Mouse (Mus musculus): ENCODE measurements around the gene Hdac11. TPM values are rescaled to one million over a fixed set of nuclear protein-coding genes. Genes with fewer than 3 reads are reported as not detected.
"Not testable (repeated sequence)": the region's sequence is repeated elsewhere in the genome, so short reads cannot be mapped to it uniquely, and the experiment has no call there.

The Hdac11 gene
- polyA plus RNA-seq, 1 experiment from 2014 or later = 5.6 TPM

- Histone ChIP-seq H3K9me3 (replicated peaks) (no peaks in the 10 kb centered on the region; the same call in 1 of the 2 replicates), H3K4me3 (replicated peaks) (peak within 1 kb of the TSS; percentile 97), H3K27ac (peak within 1 kb of the TSS; percentile 96), H3K36me3 (peaks cover 18% of the 10 kb centered on the region), H3K4me2 (peak within 1 kb of the TSS; percentile 99), H3K4me1 (replicated peaks) (peaks cover 80% of the 10 kb centered on the region), H3K9ac (peak within 1 kb of the TSS; percentile 99), H3K27me3 (peaks cover 6% of the 10 kb centered on the region; the same call in 1 of the 2 replicates)
- DNase-seq (peak; percentile 81), ATAC-seq (ENCODE audit: low read depth) (peak; percentile 86)
- under 1% methylated on average over 91 of the region's 93 CpGs for WGBS (ENCODE audit: insufficient replicate concordance)
These were observed 40.0 kb upstream of the Hdac11 start, which contains the start of gene Nup210 for GRCm38 (mm10) chr6:91116244-91117145. TSS of gene Nup210 (minus strand) at chr6:91116829.

DNA sequence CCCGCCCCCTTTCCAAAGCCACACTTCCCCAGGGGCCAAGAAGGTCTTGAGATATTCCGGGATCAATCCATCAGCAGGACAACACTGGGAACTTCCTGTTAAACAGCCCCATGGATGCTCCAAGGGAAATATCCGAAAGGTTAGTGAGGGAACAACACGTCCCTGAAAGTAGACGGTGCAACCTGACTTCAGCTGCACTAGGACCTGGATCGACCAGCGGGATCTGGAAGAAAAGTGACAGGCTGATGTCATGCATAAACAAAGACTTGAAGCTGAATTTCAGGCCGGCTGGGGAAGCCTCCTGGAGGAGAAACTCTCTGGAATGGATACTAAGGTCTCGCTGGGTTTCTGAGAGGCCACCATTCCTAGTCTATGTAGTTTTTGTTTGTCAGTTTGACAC lies 39.3 kb upstream of the Hdac11 start:
- H3K27ac ChIP-seq = peak overlapping the region; percentile 96
- 6% methylated on average over 9 of the region's 9 CpGs for WGBS (ENCODE audit: insufficient replicate concordance)
- peak overlapping the region; percentile 97 for H3K4me3 ChIP-seq (replicated peaks)
- peaks cover 6% of the 10 kb centered on the region; the same call in 1 of the 2 replicates for H3K27me3 ChIP-seq
- DNase-seq (no peak), ATAC-seq (ENCODE audit: low read depth) (no peak)
- peak overlapping the region; percentile 99 for H3K4me2 ChIP-seq
- H3K4me1 ChIP-seq (replicated peaks) = peaks cover 76% of the 10 kb centered on the region
- H3K9ac ChIP-seq = peak overlapping the region; percentile 99
- H3K9me3 ChIP-seq (replicated peaks) = no peaks in the 10 kb centered on the region; the same call in 1 of the 2 replicates
- H3K36me3 ChIP-seq = peaks cover 11% of the 10 kb centered on the region

- ATAC-seq (ENCODE audit: low read depth) = no peak
- no peaks in the 10 kb centered on the region for H3K36me3 ChIP-seq
- H3K9me3 ChIP-seq (replicated peaks) = no peaks in the 10 kb centered on the region; the same call in 1 of the 2 replicates
- H3K4me2 ChIP-seq = no peak overlapping the region
- no peak overlapping the region for H3K4me3 ChIP-seq (replicated peaks)
- H3K9ac ChIP-seq = no peak overlapping the region
- no peak overlapping the region for H3K27ac ChIP-seq
- H3K4me1 ChIP-seq (replicated peaks) = peaks cover 62% of the 10 kb centered on the region
- peaks cover 6% of the 10 kb centered on the region; the same call in 1 of the 2 replicates for H3K27me3 ChIP-seq
- no peak for DNase-seq
These were observed 37.9 kb upstream of the Hdac11 start for GRCm38 (mm10) chr6:91118526-91118925.

DNA sequence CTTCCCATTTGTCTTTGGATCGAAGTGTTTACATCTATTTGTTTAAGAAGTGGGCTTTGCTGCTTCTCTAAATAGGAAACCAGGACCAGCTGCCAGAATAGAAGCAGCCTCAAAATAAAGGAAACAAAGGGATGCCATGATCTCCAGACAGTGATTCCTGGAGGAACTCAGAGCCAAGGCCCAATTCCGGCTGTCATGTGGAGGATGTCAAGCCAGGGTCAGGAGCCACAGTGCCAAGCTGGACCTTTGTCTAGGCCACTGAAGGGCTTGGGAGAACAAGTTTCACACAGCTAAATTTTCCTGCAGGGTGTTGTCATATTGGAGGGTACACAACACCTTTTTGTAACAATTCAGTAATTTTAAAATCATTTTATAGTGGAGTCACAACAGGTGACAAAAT lies 36.3 kb upstream of the Hdac11 start:
- peaks cover 16% of the 10 kb centered on the region for H3K27me3 ChIP-seq
- H3K4me2 ChIP-seq = no peak overlapping the region
- H3K9ac ChIP-seq = no peak overlapping the region
- no peaks in the 10 kb centered on the region; the same call in 1 of the 2 replicates for H3K9me3 ChIP-seq (replicated peaks)
- DNase-seq (no peak), ATAC-seq (ENCODE audit: low read depth) (no peak)
- WGBS (ENCODE audit: insufficient replicate concordance) = 80% methylated on average over 2 of the region's 2 CpGs
- peaks cover 53% of the 10 kb centered on the region for H3K4me1 ChIP-seq (replicated peaks)
- no peak overlapping the region; the same call in 1 of the 2 replicates for H3K27ac ChIP-seq
- no peaks in the 10 kb centered on the region for H3K36me3 ChIP-seq
- H3K4me3 ChIP-seq (replicated peaks) = no peak overlapping the region

GRCm38 (mm10) chr6:91121089-91121488 lies 35.4 kb upstream of the Hdac11 start:
- not testable (repeated sequence) for H3K4me3 ChIP-seq (replicated peaks); ATAC-seq (ENCODE audit: low read depth); H3K36me3 ChIP-seq; H3K9me3 ChIP-seq (replicated peaks); H3K27ac ChIP-seq; DNase-seq; H3K4me2 ChIP-seq; H3K9ac ChIP-seq
- Histone ChIP-seq H3K27me3 (peaks cover 25% of the 10 kb centered on the region), H3K4me1 (replicated peaks) (peaks cover 44% of the 10 kb centered on the region)
- WGBS (ENCODE audit: insufficient replicate concordance) = 82% methylated on average over 7 of the region's 7 CpGs

- WGBS (ENCODE audit: insufficient replicate concordance) = 78% methylated on average over 3 of the region's 3 CpGs
These were observed 33.0 kb upstream of the Hdac11 start for GRCm38 (mm10) chr6:91123453-91123852.

GRCm38 (mm10) chr6:91124286-91125227 lies 31.9 kb upstream of the Hdac11 start:
- Histone ChIP-seq H3K9ac (no peak overlapping the region), H3K4me3 (replicated peaks) (no peak overlapping the region), H3K4me1 (replicated peaks) (peaks cover 23% of the 10 kb centered on the region), H3K27ac (no peak overlapping the region), H3K9me3 (replicated peaks) (peaks cover 2% of the 10 kb centered on the region; the same call in 1 of the 2 replicates), H3K27me3 (peaks cover 40% of the 10 kb centered on the region), H3K4me2 (no peak overlapping the region), H3K36me3 (no peaks in the 10 kb centered on the region)
- no peak for ATAC-seq (ENCODE audit: low read depth)
- DNase-seq = no peak
- WGBS (ENCODE audit: insufficient replicate concordance) = 25% methylated on average over 7 of the region's 7 CpGs

More at GRCm38 (mm10) chr6:91123453-91123852, 33.0 kb upstream of the Hdac11 start:
- Histone ChIP-seq H3K4me3 (replicated peaks) (no peak overlapping the region), H3K9ac (no peak overlapping the region), H3K9me3 (replicated peaks) (no peaks in the 10 kb centered on the region; the same call in 1 of the 2 replicates), H3K4me2 (no peak overlapping the region), H3K27me3 (peaks cover 45% of the 10 kb centered on the region), H3K4me1 (replicated peaks) (peaks cover 28% of the 10 kb centered on the region), H3K27ac (no peak overlapping the region), H3K36me3 (no peaks in the 10 kb centered on the region)
- DNase-seq (no peak), ATAC-seq (ENCODE audit: low read depth) (no peak)

- Histone ChIP-seq H3K9ac (no peak overlapping the region), H3K9me3 (replicated peaks) (peaks cover 2% of the 10 kb centered on the region; the same call in 1 of the 2 replicates), H3K4me3 (replicated peaks) (no peak overlapping the region), H3K27ac (no peak overlapping the region), H3K4me2 (no peak overlapping the region), H3K4me1 (replicated peaks) (peaks cover 23% of the 10 kb centered on the region), H3K27me3 (peaks cover 40% of the 10 kb centered on the region), H3K36me3 (no peaks in the 10 kb centered on the region)
- ATAC-seq (ENCODE audit: low read depth) (no peak), DNase-seq (no peak)
- WGBS (ENCODE audit: insufficient replicate concordance) = 58% methylated on average over 2 of the region's 2 CpGs
These were observed 31.3 kb upstream of the Hdac11 start for GRCm38 (mm10) chr6:91125228-91125585.

DNA sequence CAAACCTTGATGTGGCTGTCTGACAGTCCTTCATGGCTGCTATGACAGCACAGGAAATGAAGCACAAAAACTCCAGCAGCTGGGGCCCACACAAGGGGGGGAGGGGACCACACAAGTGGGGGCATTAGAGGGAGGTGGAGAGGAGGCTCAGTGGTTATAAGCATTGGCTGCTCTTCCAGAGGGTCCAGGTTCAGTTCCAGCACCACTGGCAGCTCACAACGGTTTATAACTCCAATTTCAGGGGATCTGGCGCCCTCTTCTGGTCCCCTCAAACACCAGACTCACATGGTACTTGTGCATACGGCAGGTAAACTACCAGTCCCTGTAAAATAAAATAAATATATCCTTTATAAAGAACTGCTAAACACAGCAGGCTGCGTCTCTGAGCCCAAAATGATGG lies 27.5 kb upstream of the Hdac11 start:
- WGBS (ENCODE audit: insufficient replicate concordance) = 44% methylated on average over 4 of the region's 4 CpGs
- no peak for DNase-seq

GRCm38 (mm10) chr6:91130856-91131255 lies 25.6 kb upstream of the Hdac11 start:
- Histone ChIP-seq H3K4me2 (no peak overlapping the region), H3K4me3 (replicated peaks) (no peak overlapping the region), H3K27ac (no peak overlapping the region), H3K9ac (peak overlapping the region; percentile 27; the same call in 1 of the 2 replicates), H3K27me3 (peaks cover 29% of the 10 kb centered on the region), H3K36me3 (no peaks in the 10 kb centered on the region), H3K4me1 (replicated peaks) (peaks cover 35% of the 10 kb centered on the region), H3K9me3 (replicated peaks) (0 out of 2 replicates have a peak, but pooled peaks cover 2% of the 10 kb centered on the region)
- ATAC-seq (ENCODE audit: low read depth) (peak; percentile 90), DNase-seq (no peak)
- 17% methylated on average over 1 of the region's 1 CpGs for WGBS (ENCODE audit: insufficient replicate concordance)

More for the DNA sequence above, 27.5 kb upstream of the Hdac11 start:
- H3K27me3 ChIP-seq = peaks cover 40% of the 10 kb centered on the region
- no peak overlapping the region for H3K4me2 ChIP-seq
- peaks cover 42% of the 10 kb centered on the region for H3K4me1 ChIP-seq (replicated peaks)
- H3K4me3 ChIP-seq (replicated peaks) = no peak overlapping the region
- H3K9ac ChIP-seq = no peak overlapping the region
- H3K27ac ChIP-seq = no peak overlapping the region
- 0 out of 2 replicates have a peak, but pooled peaks cover 2% of the 10 kb centered on the region for H3K9me3 ChIP-seq (replicated peaks)
- no peaks in the 10 kb centered on the region for H3K36me3 ChIP-seq
- no peak for ATAC-seq (ENCODE audit: low read depth)
